Mouse (Mus musculus) small intestine, adult 2 months (tissue): Measurements from ENCODE around the gene Glt1d1.

ENCODE experiments used
- CTCF ChIP-seq: fragments of 200-500 bp; IDR thresholded peaks from 2 replicates; pipeline ENCODE4 v1.5.1; 2012; ENCODE audit warnings: low read depth, mild to moderate bottlenecking, control low read depth, inconsistent platforms, low read length, moderate library complexity, mixed read lengths; ENCODE audit not compliant: insufficient replicate concordance, insufficient read length; ENCODE audit errors: extremely low read depth
- POLR2A ChIP-seq: fragments of 200-500 bp; IDR thresholded peaks from 2 replicates; pipeline ENCODE4 v1.6.1; 2012; ENCODE audit warnings: low read depth, mild to moderate bottlenecking, control low read depth, inconsistent platforms, low read length, moderate library complexity

- TF ChIP-seq POLR2A (no peak), CTCF (no peak)
Measured at GRCm38 (mm10) chr5:127616151-127616550, 15.9 kb upstream of the Glt1d1 start.
